Mouse (Mus musculus): ENCODE measurements around the gene 9930022D16Rik. TPM values are rescaled to one million over a fixed set of nuclear protein-coding genes. Genes with fewer than 3 reads are reported as not detected.

Gene 9930022D16Rik
- total RNA-seq, 2 experiments from 2014 or later, result not detected

GRCm38 (mm10) chr11:109414802-109415201 lies 1.1 kb downstream of the 9930022D16Rik start:
- intact Hi-C loops (cut with DNase I), result no loop called here
- DNase-seq, result no peak

DNA sequence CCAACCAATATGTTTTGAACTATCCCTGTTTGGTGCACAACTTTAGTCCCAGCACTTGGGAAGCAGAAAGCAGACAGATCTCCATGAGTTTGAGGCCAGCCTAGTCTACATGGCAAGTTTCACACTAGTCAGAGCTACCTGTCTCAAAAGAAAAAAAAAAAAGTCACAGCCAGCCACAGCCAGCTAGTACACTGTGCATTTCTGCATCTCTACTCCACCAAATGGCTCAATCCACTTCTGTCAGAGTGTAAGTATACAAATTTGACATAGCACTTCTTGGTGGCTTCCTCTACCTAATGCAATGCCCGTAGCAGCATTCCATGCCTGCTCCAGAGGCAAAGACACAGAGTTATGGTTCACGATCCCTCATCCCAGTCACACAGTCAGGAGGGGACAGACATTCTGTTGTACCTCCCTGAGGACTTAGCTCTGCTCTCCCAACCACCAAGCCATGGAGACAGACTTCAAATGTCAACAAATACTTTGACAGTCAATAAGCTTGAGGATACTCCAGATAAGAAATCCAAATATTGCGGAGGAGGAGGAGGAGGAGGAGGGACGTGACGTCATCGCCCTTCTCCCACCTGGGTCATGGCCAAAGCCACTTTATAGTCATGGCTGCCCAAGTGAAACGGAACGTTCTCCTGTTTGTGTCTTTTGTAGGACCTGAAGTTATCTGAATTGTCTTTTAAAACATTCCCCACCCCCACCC lies 3.1 kb downstream of the 9930022D16Rik start:
- no peak for DNase-seq
- intact Hi-C loops (cut with DNase I), result no loop called here

DNA sequence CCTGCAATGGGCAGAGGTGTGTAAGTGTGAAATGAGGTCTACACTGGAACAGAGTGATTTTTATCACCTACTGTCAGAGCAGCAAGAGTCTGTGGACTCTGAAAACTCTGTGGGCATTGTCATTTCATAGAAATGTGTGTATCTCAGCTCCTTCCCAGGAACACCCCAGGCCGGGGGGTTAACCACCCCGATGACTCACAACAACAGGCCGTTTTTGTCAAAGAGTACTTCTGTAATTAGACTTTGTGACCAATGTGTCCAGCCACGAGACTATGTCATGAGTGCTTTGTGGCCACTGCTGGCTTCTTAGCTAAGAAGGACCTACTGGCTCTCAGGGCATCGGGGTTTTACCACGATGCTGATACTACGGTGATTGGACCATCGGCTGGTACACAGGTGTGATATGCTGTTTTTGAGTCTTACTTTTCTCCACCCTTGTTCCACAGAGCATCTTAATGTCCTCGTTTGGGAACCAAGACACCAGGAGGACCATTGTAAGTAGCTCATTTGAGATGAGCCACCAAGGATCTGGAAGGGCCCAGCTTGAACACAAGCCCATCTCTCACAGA lies 3.8 kb downstream of the 9930022D16Rik start:
- intact Hi-C loops (cut with DNase I), result no loop called here
- no peak for DNase-seq

DNA sequence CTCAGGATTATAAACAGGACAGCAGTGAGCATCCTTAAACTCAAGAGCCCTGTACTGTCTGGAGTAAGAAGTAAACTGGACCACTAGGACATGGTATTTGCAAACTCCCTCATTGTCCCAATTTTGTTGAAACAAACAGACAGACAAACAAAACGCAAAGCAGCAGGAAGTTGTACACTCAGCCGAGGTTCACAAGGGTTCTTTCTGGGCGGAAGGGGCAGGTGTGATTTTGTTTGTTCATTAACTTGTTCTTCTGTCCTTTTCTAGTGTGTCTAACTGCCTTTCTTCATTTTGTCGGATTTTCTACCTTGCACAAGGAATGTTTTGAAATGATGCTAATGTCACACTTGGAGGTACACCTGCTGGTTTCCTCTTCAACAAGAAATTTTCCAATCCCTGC lies 5.7 kb downstream of the 9930022D16Rik start:
- intact Hi-C loops (cut with DNase I), result no loop called here
- DNase-seq, result no peak

DNA sequence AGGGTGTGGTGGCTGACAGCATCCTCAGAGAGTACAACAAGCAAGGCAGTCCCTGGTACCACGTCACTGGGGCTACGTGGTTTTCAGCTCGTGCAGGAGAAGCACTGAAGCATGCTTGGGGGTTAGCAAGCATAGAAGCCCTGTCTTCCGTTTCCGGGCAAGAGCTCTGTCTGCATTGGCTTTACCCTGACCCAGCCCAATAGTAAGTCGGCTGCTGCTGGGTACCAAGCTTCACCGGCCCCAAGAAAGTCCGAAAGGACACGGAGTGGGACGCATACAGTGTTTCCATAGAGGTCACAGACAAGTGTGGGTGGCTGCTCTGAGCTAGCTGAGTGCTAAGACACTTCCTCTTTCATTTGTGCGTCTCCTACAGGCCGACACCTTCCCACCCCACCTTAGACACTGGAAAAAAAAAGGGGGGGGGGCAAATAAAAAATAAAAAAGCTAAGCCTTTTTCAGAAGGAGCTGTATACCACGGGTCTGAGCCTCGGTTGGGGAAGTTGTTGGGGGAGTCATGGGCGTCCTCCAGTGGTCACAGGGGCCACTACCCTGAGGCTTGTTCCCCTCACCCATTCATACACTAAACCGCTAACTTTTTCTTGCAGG lies 6.3 kb downstream of the 9930022D16Rik start:
- no peak for DNase-seq
- intact Hi-C loops (cut with DNase I), result loop anchor here (5.0 kb wide), 2 partner anchors 48 to 73 kb away; no protein-coding TSS in a partner anchor

- intact Hi-C loops (cut with DNase I), result loop anchor here (5.0 kb wide), 2 partner anchors 48 to 73 kb away; no protein-coding TSS in a partner anchor
- no peak for DNase-seq
Observed at GRCm38 (mm10) chr11:109420567-109420962, 6.8 kb downstream of the 9930022D16Rik start.

GRCm38 (mm10) chr11:109421205-109421604 lies 7.5 kb downstream of the 9930022D16Rik start:
- no peak for DNase-seq
- intact Hi-C loops (cut with DNase I), result loop anchor here (5.0 kb wide), 2 partner anchors 49 to 74 kb away; no protein-coding TSS in a partner anchor

DNA sequence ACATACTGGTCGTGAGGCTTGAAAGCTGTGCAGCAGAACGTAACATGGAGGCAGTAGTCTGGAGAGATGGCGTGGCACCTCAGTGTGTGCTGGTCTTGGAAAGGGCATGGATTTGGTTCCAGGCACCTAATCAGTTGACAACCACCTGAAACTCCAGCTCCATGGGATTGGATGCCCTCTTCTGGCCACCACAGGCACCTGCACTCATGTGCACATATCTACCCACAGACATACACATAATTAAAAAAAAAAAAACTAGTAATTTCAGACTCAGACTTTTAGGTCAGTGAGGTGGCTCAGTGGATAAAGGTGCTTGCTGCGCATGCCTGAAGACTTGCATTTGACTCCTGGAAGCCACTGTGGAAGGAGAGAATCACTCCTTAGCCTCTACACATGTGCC lies 8.5 kb downstream of the 9930022D16Rik start:
- DNase-seq, result no peak
- intact Hi-C loops (cut with DNase I), result loop anchor here (5.0 kb wide), 2 partner anchors 50 to 75 kb away; no protein-coding TSS in a partner anchor

- intact Hi-C loops (cut with DNase I), result loop anchor here (5.0 kb wide), 2 partner anchors 51 to 76 kb away; no protein-coding TSS in a partner anchor
- DNase-seq, result no peak
Observed at GRCm38 (mm10) chr11:109423294-109423693, 9.6 kb downstream of the 9930022D16Rik start.

- peak; percentile 99 to 100 for DNase-seq
- intact Hi-C loops (cut with DNase I), result loop anchor here (1.0 to 5.0 kb wide), 2 partner anchors 93 to 503 kb away; partner anchors contain the start of gene Axin2
Observed at GRCm38 (mm10) chr11:109425392-109426271, 11.9 kb downstream of the 9930022D16Rik start, which contains the start of gene Amz2. Gene Amz2 (plus strand): TSS chr11:109425946.

DNA sequence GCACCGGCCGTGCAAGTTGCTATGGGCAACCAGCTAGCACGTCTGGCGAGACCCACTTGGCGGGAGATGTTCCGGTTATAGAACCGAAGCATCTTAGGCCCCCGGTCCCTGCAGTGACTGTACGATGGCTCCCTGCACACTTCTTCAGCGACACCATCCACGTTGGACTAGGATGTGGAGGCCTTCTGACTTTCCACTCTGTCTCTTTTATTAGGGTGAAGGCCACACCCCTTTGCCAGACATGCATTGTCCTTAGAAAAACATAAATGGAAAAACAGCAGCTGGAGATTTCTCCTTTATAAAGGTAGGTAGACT lies 12.5 kb downstream of the 9930022D16Rik start:
- DNase-seq, result no peak
- intact Hi-C loops (cut with DNase I), result loop anchor here (5.0 kb wide), 1 partner anchor 504 kb away; the partner anchor contains the start of gene Axin2

GRCm38 (mm10) chr11:109427353-109427752 lies 13.6 kb downstream of the 9930022D16Rik start:
- DNase-seq, result no peak
- intact Hi-C loops (cut with DNase I), result loop anchor here (5.0 kb wide), 1 partner anchor 505 kb away; the partner anchor contains the start of gene Axin2

GRCm38 (mm10) chr11:109434233-109434798 lies 20.6 kb downstream of the 9930022D16Rik start:
- intact Hi-C loops (cut with DNase I), result no loop called here
- DNase-seq, result no peak

GRCm38 (mm10) chr11:109436889-109437288 lies 23.2 kb downstream of the 9930022D16Rik start:
- no peak for DNase-seq
- intact Hi-C loops (cut with DNase I), result no loop called here

GRCm38 (mm10) chr11:109439209-109439608 lies 25.5 kb downstream of the 9930022D16Rik start:
- DNase-seq, result no peak
- intact Hi-C loops (cut with DNase I), result no loop called here

- intact Hi-C loops (cut with DNase I), result loop anchor here (5.0 to 10.0 kb wide), 2 partner anchors 108 to 175 kb away; partner anchors contain the start of gene Wipi1
- peak; percentile 72 to 73 for DNase-seq
Observed at GRCm38 (mm10) chr11:109439829-109440340, 26.2 kb downstream of the 9930022D16Rik start.

- no peak for DNase-seq
- intact Hi-C loops (cut with DNase I), result loop anchor here (5.0 to 10.0 kb wide), 2 partner anchors 108 to 174 kb away; partner anchors contain the start of gene Wipi1
Observed at GRCm38 (mm10) chr11:109440641-109441040, 26.9 kb downstream of the 9930022D16Rik start.

DNA sequence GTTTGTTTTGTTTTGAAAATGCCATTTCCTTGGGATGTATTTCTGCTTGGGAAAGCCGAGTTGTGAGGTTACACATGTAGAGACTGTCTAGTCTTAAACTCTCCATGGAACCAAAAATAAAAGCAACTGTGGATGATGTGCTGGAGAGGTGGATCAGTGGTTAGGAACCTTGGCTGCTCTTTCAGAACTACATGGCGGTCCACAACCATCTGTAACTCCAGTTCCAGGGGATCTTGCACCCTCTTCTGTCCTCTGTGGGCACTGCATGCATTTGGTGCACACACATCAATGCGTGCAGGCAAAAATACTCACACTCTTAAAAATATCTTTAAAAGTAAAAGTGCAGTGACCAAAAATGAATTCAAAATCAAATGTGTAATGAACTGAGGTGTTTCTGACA lies 27.4 kb downstream of the 9930022D16Rik start:
- intact Hi-C loops (cut with DNase I), result loop anchor here (5.0 to 10.0 kb wide), 2 partner anchors 109 to 174 kb away; partner anchors contain the start of gene Wipi1
- no peak for DNase-seq

GRCm38 (mm10) chr11:109442166-109442730 lies 28.5 kb downstream of the 9930022D16Rik start:
- intact Hi-C loops (cut with DNase I), result loop anchor here (5.0 to 10.0 kb wide), 2 partner anchors 110 to 173 kb away; partner anchors contain the start of gene Wipi1
- no peak for DNase-seq
